Mouse (Mus musculus): ENCODE measurements around the gene Entpd3. TPM values are rescaled to one million over a fixed set of nuclear protein-coding genes. Genes with fewer than 3 reads are reported as not detected.

Gene Entpd3
- total RNA-seq, 1 experiment from 2014 or later, result not detected

- ATAC-seq (replicated peaks; ENCODE audit: low read depth, poor library complexity, severe bottlenecking), result no peak
Measured at GRCm38 (mm10) chr9:120577706-120578405, 38.2 kb downstream of the Entpd3 start.

- no peak for ATAC-seq (replicated peaks; ENCODE audit: low read depth, poor library complexity, severe bottlenecking)
Measured at GRCm38 (mm10) chr9:120578701-120579100, 39.1 kb downstream of the Entpd3 start.

GRCm38 (mm10) chr9:120579808-120580207, 40.2 kb downstream of the Entpd3 start:
- no peak for ATAC-seq (replicated peaks; ENCODE audit: low read depth, poor library complexity, severe bottlenecking)

- peak; percentile 59 for ATAC-seq (replicated peaks; ENCODE audit: low read depth, poor library complexity, severe bottlenecking)
Measured at GRCm38 (mm10) chr9:120581941-120582618, 42.5 kb downstream of the Entpd3 start.

- peak; percentile 87 for ATAC-seq (replicated peaks; ENCODE audit: low read depth, poor library complexity, severe bottlenecking)
Measured at GRCm38 (mm10) chr9:120582619-120583308, 43.1 kb downstream of the Entpd3 start.

- ATAC-seq (replicated peaks; ENCODE audit: low read depth, poor library complexity, severe bottlenecking), result no peak
Measured at GRCm38 (mm10) chr9:120583314-120583713, 43.7 kb downstream of the Entpd3 start.

- ATAC-seq (replicated peaks; ENCODE audit: low read depth, poor library complexity, severe bottlenecking), result peak; percentile 54
Measured at GRCm38 (mm10) chr9:120586546-120586945, 46.9 kb downstream of the Entpd3 start.

- peak; percentile 72 for ATAC-seq (replicated peaks; ENCODE audit: low read depth, poor library complexity, severe bottlenecking)
Measured at GRCm38 (mm10) chr9:120591490-120591889, 51.9 kb downstream of the Entpd3 start.

- ATAC-seq (replicated peaks; ENCODE audit: low read depth, poor library complexity, severe bottlenecking), result no peak
Measured at GRCm38 (mm10) chr9:120593383-120594101, 53.9 kb downstream of the Entpd3 start.

GRCm38 (mm10) chr9:120594839-120595238, 55.2 kb downstream of the Entpd3 start:
- ATAC-seq (replicated peaks; ENCODE audit: low read depth, poor library complexity, severe bottlenecking), result no peak

GRCm38 (mm10) chr9:120595306-120595705, 55.7 kb downstream of the Entpd3 start:
- ATAC-seq (replicated peaks; ENCODE audit: low read depth, poor library complexity, severe bottlenecking), result no peak

GRCm38 (mm10) chr9:120601488-120602171, 62.0 kb downstream of the Entpd3 start:
- peak; percentile 87 for ATAC-seq (replicated peaks; ENCODE audit: low read depth, poor library complexity, severe bottlenecking)

- ATAC-seq (replicated peaks; ENCODE audit: low read depth, poor library complexity, severe bottlenecking), result peak; percentile 13
Measured at GRCm38 (mm10) chr9:120602172-120602838, 62.7 kb downstream of the Entpd3 start.

GRCm38 (mm10) chr9:120602839-120603511, 63.4 kb downstream of the Entpd3 start:
- peak; percentile 89 for ATAC-seq (replicated peaks; ENCODE audit: low read depth, poor library complexity, severe bottlenecking)

GRCm38 (mm10) chr9:120603512-120603908, 63.9 kb downstream of the Entpd3 start:
- no peak for ATAC-seq (replicated peaks; ENCODE audit: low read depth, poor library complexity, severe bottlenecking)

GRCm38 (mm10) chr9:120603956-120604355, 64.3 kb downstream of the Entpd3 start:
- no peak for ATAC-seq (replicated peaks; ENCODE audit: low read depth, poor library complexity, severe bottlenecking)

GRCm38 (mm10) chr9:120611055-120611454, 71.4 kb downstream of the Entpd3 start:
- no peak for ATAC-seq (replicated peaks; ENCODE audit: low read depth, poor library complexity, severe bottlenecking)

GRCm38 (mm10) chr9:120614059-120614458, 74.4 kb downstream of the Entpd3 start:
- no peak for ATAC-seq (replicated peaks; ENCODE audit: low read depth, poor library complexity, severe bottlenecking)

Measured in common myeloid progenitor, adult 5-6 weeks (primary cell).